Mouse (Mus musculus): ENCODE data around the gene Clasp1. TPM values are rescaled to one million over a fixed set of nuclear protein-coding genes. Genes with fewer than 3 reads are reported as not detected.

Gene Clasp1
- total and polyA plus RNA-seq, 2 experiments from 2014 or later, result 106 to 366 TPM

GRCm38 (mm10) chr1:118399625-118400310, 10.9 kb downstream of the Clasp1 start:
- WGBS, result 61% methylated on average over 8 of the region's 8 CpGs
- no peak overlapping the region for H3K4me3 ChIP-seq (ENCODE audit: low read depth, low read length)
- 0 out of 2 replicates have a peak overlapping the region, but pooled peaks have one; percentile 19 for H3K27ac ChIP-seq (ENCODE audit: low read depth)
- no peak for TF ChIP-seq EP300 (IDR thresholded peaks at IDR 0.05; ENCODE audit: low read depth)
- TF ChIP-seq CTCF (IDR thresholded peaks at IDR 0.05; ENCODE audit: low read depth), result no peak
- ATAC-seq (ENCODE audit: insufficient read depth, low read depth) (no peak), DNase-seq (ENCODE audit: low spot score) (no peak)
- H3K9me3 ChIP-seq (replicated peaks; ENCODE audit: control insufficient read depth, low read length), result no peaks in the 10 kb centered on the region
- no peak overlapping the region for H3K4me2 ChIP-seq (ENCODE audit: low read depth, low read length)
- H3K9ac ChIP-seq (replicated peaks; ENCODE audit: low read depth, low read length), result no peak overlapping the region
- H3K4me1 ChIP-seq (ENCODE audit: control insufficient read depth, insufficient read depth), result 0 out of 2 replicates have a peak, but pooled peaks cover 3% of the 10 kb centered on the region
- no peaks in the 10 kb centered on the region; the same call in 1 of the 2 replicates for H3K36me3 ChIP-seq (replicated peaks; ENCODE audit: control insufficient read depth, insufficient read depth, low read length)
- H3K27me3 ChIP-seq (ENCODE audit: control insufficient read depth, insufficient read depth, low read length), result no peaks in the 10 kb centered on the region

DNA sequence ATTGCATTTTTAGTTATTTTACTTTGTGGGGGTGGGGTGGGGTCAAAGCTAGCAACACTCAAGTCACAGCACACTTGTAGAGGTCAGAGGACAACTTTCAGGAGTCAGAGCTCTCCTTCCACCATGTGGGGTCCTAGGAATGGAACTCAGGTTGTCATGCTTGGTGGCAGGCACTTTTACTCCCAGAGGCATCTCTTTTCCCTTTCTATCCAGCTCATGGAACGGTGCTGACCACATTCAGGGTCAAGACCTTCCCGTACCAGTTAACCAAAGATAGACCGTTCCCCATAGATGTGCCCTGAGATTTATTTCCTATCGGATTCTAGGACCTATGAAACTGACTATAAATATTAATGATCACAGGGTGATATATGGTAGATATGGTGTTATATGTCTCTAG, 13.1 kb downstream of the Clasp1 start:
- Histone ChIP-seq H3K4me1 (ENCODE audit: control insufficient read depth, insufficient read depth) (0 out of 2 replicates have a peak, but pooled peaks cover 3% of the 10 kb centered on the region), H3K36me3 (replicated peaks; ENCODE audit: control insufficient read depth, insufficient read depth, low read length) (no peaks in the 10 kb centered on the region; the same call in 1 of the 2 replicates), H3K4me2 (ENCODE audit: low read depth, low read length) (no peak overlapping the region), H3K9ac (replicated peaks; ENCODE audit: low read depth, low read length) (no peak overlapping the region), H3K4me3 (ENCODE audit: low read depth, low read length) (no peak overlapping the region), H3K9me3 (replicated peaks; ENCODE audit: control insufficient read depth, low read length) (no peaks in the 10 kb centered on the region), H3K27ac (ENCODE audit: low read depth) (no peak overlapping the region), H3K27me3 (ENCODE audit: control insufficient read depth, insufficient read depth, low read length) (no peaks in the 10 kb centered on the region)
- WGBS, result 92% methylated on average over 4 of the region's 4 CpGs
- TF ChIP-seq EP300 (IDR thresholded peaks at IDR 0.05; ENCODE audit: low read depth), result no peak
- no peak for TF ChIP-seq CTCF (IDR thresholded peaks at IDR 0.05; ENCODE audit: low read depth)
- ATAC-seq (ENCODE audit: insufficient read depth, low read depth) (no peak), DNase-seq (ENCODE audit: low spot score) (no peak)

DNA sequence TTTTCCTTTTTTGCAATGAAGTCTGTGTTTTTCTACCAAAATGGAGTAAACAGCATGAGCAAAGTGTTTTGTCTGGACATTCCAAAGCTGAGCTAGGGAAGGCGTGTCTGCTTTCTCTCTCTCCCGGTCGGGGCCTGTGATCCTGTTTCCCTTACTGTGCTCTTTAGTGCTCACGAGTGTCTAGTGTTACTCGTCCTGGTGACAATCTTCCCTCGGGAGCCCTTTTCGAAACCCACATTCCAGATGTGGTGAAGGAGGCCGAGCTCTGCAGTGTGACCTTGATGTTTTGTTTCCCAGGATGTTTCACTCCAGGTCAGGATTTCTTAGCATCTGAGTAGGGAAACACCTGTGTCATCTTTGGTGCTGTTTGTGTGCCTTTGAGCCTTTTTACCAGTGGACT, 13.7 kb downstream of the Clasp1 start:
- ATAC-seq (ENCODE audit: insufficient read depth, low read depth) (no peak), DNase-seq (ENCODE audit: low spot score) (no peak)
- WGBS, result 22% methylated on average over 8 of the region's 8 CpGs
- H3K9me3 ChIP-seq (replicated peaks; ENCODE audit: control insufficient read depth, low read length), result no peaks in the 10 kb centered on the region
- no peaks in the 10 kb centered on the region; the same call in 1 of the 2 replicates for H3K36me3 ChIP-seq (replicated peaks; ENCODE audit: control insufficient read depth, insufficient read depth, low read length)
- H3K4me3 ChIP-seq (ENCODE audit: low read depth, low read length), result no peak overlapping the region
- H3K27ac ChIP-seq (ENCODE audit: low read depth), result 0 out of 2 replicates have a peak overlapping the region, but pooled peaks have one; percentile 36
- H3K9ac ChIP-seq (replicated peaks; ENCODE audit: low read depth, low read length), result no peak overlapping the region
- 0 out of 2 replicates have a peak, but pooled peaks cover 3% of the 10 kb centered on the region for H3K4me1 ChIP-seq (ENCODE audit: control insufficient read depth, insufficient read depth)
- H3K4me2 ChIP-seq (ENCODE audit: low read depth, low read length), result no peak overlapping the region
- TF ChIP-seq EP300 (IDR thresholded peaks at IDR 0.05; ENCODE audit: low read depth), result no peak
- no peak for TF ChIP-seq CTCF (IDR thresholded peaks at IDR 0.05; ENCODE audit: low read depth)
- no peaks in the 10 kb centered on the region for H3K27me3 ChIP-seq (ENCODE audit: control insufficient read depth, insufficient read depth, low read length)

DNA sequence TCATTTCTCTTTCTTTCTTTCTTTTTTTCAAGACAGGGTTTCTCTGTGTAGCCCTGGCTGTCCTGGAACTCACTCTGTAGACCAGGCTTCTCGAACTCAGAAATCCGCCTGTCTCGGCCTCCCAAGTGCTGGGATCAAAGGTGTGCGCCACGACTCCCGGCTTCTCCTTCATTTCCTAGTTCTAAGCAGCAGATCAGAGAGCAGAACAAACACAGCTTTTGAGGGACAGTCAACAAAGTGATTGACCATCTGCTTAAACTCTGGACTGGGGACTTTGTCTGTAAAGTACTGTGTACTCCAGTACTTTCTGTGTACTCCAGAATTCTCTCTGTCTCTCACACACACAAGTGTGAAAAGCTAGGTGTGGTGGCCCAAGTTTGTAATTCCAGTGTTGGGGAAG, 14.1 kb downstream of the Clasp1 start:
- H3K4me1 ChIP-seq (ENCODE audit: control insufficient read depth, insufficient read depth), result 0 out of 2 replicates have a peak, but pooled peaks cover 3% of the 10 kb centered on the region
- no peaks in the 10 kb centered on the region; the same call in 1 of the 2 replicates for H3K36me3 ChIP-seq (replicated peaks; ENCODE audit: control insufficient read depth, insufficient read depth, low read length)
- H3K27me3 ChIP-seq (ENCODE audit: control insufficient read depth, insufficient read depth, low read length), result no peaks in the 10 kb centered on the region
- H3K9me3 ChIP-seq (replicated peaks; ENCODE audit: control insufficient read depth, low read length), result no peaks in the 10 kb centered on the region
- no peak for TF ChIP-seq CTCF (IDR thresholded peaks at IDR 0.05; ENCODE audit: low read depth)
- TF ChIP-seq EP300 (IDR thresholded peaks at IDR 0.05; ENCODE audit: low read depth), result no peak
- no peak overlapping the region for H3K9ac ChIP-seq (replicated peaks; ENCODE audit: low read depth, low read length)
- 0 out of 2 replicates have a peak overlapping the region, but pooled peaks have one; percentile 36 for H3K27ac ChIP-seq (ENCODE audit: low read depth)
- no peak overlapping the region for H3K4me2 ChIP-seq (ENCODE audit: low read depth, low read length)
- WGBS, result 83% methylated on average over 6 of the region's 6 CpGs
- DNase-seq (ENCODE audit: low spot score), result no peak
- ATAC-seq (ENCODE audit: insufficient read depth, low read depth), result no peak
- H3K4me3 ChIP-seq (ENCODE audit: low read depth, low read length), result no peak overlapping the region

GRCm38 (mm10) chr1:118403440-118403839, 14.6 kb downstream of the Clasp1 start:
- TF ChIP-seq CTCF (IDR thresholded peaks at IDR 0.05; ENCODE audit: low read depth) (no peak), EP300 (IDR thresholded peaks at IDR 0.05; ENCODE audit: low read depth) (no peak)
- DNase-seq (ENCODE audit: low spot score), result no peak
- Histone ChIP-seq H3K36me3 (replicated peaks; ENCODE audit: control insufficient read depth, insufficient read depth, low read length) (no peaks in the 10 kb centered on the region; the same call in 1 of the 2 replicates), H3K27me3 (ENCODE audit: control insufficient read depth, insufficient read depth, low read length) (no peaks in the 10 kb centered on the region), H3K27ac (ENCODE audit: low read depth) (no peak overlapping the region), H3K4me2 (ENCODE audit: low read depth, low read length) (no peak overlapping the region), H3K4me1 (ENCODE audit: control insufficient read depth, insufficient read depth) (0 out of 2 replicates have a peak, but pooled peaks cover 3% of the 10 kb centered on the region), H3K9me3 (replicated peaks; ENCODE audit: control insufficient read depth, low read length) (no peaks in the 10 kb centered on the region), H3K4me3 (ENCODE audit: low read depth, low read length) (no peak overlapping the region), H3K9ac (replicated peaks; ENCODE audit: low read depth, low read length) (no peak overlapping the region)
- WGBS, result 67% methylated on average over 3 of the region's 3 CpGs
- ATAC-seq (ENCODE audit: insufficient read depth, low read depth), result no peak

Measured in heart, postnatal 0 days (tissue).